Mouse (Mus musculus): ENCODE results near the gene Slc35g1. TPM values are rescaled to one million over a fixed set of nuclear protein-coding genes. Genes with fewer than 3 reads are reported as not detected.

Gene Slc35g1
- polyA plus RNA-seq, 1 experiment, result 0.02 TPM

DNA sequence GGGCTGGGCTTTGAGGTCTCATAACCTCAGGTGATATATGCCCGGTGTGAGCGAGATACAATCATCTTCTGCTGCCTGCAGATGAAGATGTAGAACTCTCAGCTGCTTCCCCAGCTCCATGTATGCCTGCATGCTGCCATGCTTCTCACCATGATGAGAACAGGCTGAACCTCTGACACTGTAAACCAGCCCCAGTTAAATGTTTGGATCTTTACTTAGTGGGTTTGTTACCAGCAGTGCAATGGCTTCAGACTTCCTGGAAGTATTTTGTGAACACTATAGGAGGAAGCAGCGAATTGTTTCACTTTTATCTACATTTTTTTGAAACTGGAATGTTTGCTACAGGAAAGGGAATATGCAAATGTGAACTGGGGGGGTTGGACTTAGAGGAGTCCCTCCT lies 36.2 kb downstream of the Slc35g1 start:
- Histone ChIP-seq H3ac (ENCODE audit: control insufficient read depth, insufficient read length) (no peak overlapping the region), H3K79me2 (ENCODE audit: control insufficient read depth, insufficient read depth) (no peaks in the 10 kb centered on the region), H3K27me3 (ENCODE audit: control insufficient read depth, insufficient read depth, insufficient read length) (no peaks in the 10 kb centered on the region), H3K36me3 (ENCODE audit: control insufficient read depth, insufficient read depth) (no peaks in the 10 kb centered on the region), H3K4me2 (ENCODE audit: low read depth) (no peak overlapping the region), H3K4me3 (no peak overlapping the region)
- TF ChIP-seq REST (IDR thresholded peaks at IDR 0.05; ENCODE audit: insufficient read depth, insufficient read length), result no peak
- no peak for TF ChIP-seq POLR2A (IDR thresholded peaks at IDR 0.05; ENCODE audit: insufficient read length, low read depth)
- TF ChIP-seq TCF12 (IDR thresholded peaks at IDR 0.05; ENCODE audit: insufficient read depth, poor library complexity, severe bottlenecking), result no peak
- no peak for TF ChIP-seq POLR2AphosphoS2 (IDR thresholded peaks at IDR 0.05; ENCODE audit: insufficient read length, low read depth)
- TF ChIP-seq MAX (IDR thresholded peaks at IDR 0.05; ENCODE audit: low read depth), result no peak
- no peak for TF ChIP-seq MYOD1 (IDR thresholded peaks at IDR 0.05; ENCODE audit: control insufficient read depth in 1 of 3, insufficient read length in 2 of 3, low read depth in 2 of 3)
- no peak for TF ChIP-seq MYOG (IDR thresholded peaks at IDR 0.05; ENCODE audit: control insufficient read depth in 1 of 3, insufficient read depth in 1 of 3, insufficient read length in 2 of 3, low read depth in 2 of 3)
- no peak for TF ChIP-seq CEBPB (IDR thresholded peaks at IDR 0.05; ENCODE audit: insufficient read depth, poor library complexity, severe bottlenecking)

DNA sequence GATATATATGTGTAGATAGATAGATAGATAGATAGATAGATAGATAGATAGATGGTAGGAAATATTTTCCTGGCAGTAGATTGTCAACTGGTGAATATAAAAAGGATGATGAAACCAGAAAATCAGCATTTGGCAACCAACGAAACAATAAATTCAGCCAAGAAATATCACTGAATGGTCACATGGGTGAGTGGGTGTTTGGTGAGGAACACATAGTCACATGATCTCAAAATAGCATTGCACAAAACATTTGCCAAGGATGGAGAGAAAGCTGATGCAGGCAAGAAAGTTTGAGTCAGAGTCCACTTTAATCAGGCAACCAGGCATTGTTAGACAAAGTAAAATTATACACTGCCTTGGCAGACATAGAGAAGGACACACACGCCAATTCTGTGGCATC lies 37.6 kb downstream of the Slc35g1 start:
- no peaks in the 10 kb centered on the region for H3K27me3 ChIP-seq (ENCODE audit: control insufficient read depth, insufficient read depth, insufficient read length)
- no peak overlapping the region for H3K4me2 ChIP-seq (ENCODE audit: low read depth)
- no peak overlapping the region for H3ac ChIP-seq (ENCODE audit: control insufficient read depth, insufficient read length)
- H3K4me3 ChIP-seq, result no peak overlapping the region
- H3K36me3 ChIP-seq (ENCODE audit: control insufficient read depth, insufficient read depth), result no peaks in the 10 kb centered on the region
- TF ChIP-seq TCF3 (IDR thresholded peaks at IDR 0.05; ENCODE audit: insufficient read length, low read depth), result no peak
- no peak for TF ChIP-seq POLR2A (IDR thresholded peaks at IDR 0.05; ENCODE audit: insufficient read length, low read depth)
- TF ChIP-seq USF1 (IDR thresholded peaks at IDR 0.05; ENCODE audit: low read depth), result peak; percentile 76
- TF ChIP-seq SRF (IDR thresholded peaks at IDR 0.05; ENCODE audit: control insufficient read depth, insufficient read length, low read depth), result no peak
- TF ChIP-seq MYOG (IDR thresholded peaks at IDR 0.05; ENCODE audit: control insufficient read depth in 1 of 3, insufficient read depth in 1 of 3, insufficient read length in 2 of 3, low read depth in 2 of 3), result no peak
- TF ChIP-seq POLR2AphosphoS2 (IDR thresholded peaks at IDR 0.05; ENCODE audit: insufficient read length, low read depth), result no peak
- TF ChIP-seq MYOD1 (IDR thresholded peaks at IDR 0.05; ENCODE audit: control insufficient read depth in 1 of 3, insufficient read length in 2 of 3, low read depth in 2 of 3), result no peak
- no peak for TF ChIP-seq TCF12 (IDR thresholded peaks at IDR 0.05; ENCODE audit: insufficient read depth, poor library complexity, severe bottlenecking)
- H3K79me2 ChIP-seq (ENCODE audit: control insufficient read depth, insufficient read depth), result no peaks in the 10 kb centered on the region

DNA sequence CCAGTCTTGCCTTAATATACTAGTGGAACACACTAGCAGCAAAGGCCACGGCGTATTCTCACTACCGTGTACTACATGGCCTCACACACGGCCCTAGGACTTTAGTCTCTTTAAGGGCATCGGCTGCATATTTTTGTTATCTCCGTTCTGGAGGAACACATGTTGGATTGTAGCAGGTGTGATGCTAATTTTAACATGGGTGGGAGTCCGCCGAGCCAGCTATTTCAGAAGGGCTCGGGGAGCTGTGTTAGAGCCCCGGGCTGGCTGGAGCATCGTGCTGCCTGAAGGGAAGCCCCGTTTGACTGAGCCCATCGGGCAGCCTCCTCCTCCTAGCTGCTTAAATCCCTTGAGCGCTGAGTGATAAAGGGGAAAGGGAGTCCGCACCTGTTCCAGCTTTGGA lies 39.4 kb downstream of the Slc35g1 start:
- Histone ChIP-seq H3K4me3 (no peak overlapping the region), H3K4me2 (ENCODE audit: low read depth) (no peak overlapping the region)

DNA sequence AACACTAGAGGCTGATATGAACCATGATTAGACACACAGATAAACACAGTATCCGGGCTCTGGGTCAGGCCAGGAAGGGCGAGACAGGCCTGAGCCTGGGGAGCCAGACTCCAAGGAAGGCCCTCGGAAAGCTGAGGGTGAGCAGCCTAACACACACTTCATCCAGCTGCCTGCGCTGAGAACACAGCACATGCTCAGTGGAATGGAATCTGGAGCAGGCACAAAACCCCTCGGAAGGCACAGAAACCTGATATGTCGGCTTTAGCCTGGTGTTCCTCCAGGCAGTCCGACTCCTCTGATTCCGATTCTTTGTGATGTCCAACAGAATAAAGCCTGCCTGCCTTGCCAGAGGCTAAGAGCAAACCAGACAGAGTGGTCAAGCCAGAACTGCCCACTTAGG lies 46.1 kb downstream of the Slc35g1 start:
- Histone ChIP-seq H3K4me3 (no peak overlapping the region), H3K79me2 (ENCODE audit: control insufficient read depth, insufficient read depth) (no peaks in the 10 kb centered on the region), H3ac (ENCODE audit: control insufficient read depth, insufficient read length) (no peak overlapping the region), H3K27me3 (ENCODE audit: control insufficient read depth, insufficient read depth, insufficient read length) (no peaks in the 10 kb centered on the region), H3K36me3 (ENCODE audit: control insufficient read depth, insufficient read depth) (no peaks in the 10 kb centered on the region), H3K4me2 (ENCODE audit: low read depth) (no peak overlapping the region)
- no peak for TF ChIP-seq REST (IDR thresholded peaks at IDR 0.05; ENCODE audit: insufficient read depth, insufficient read length)

More for the DNA sequence above, 39.4 kb downstream of the Slc35g1 start:
- Histone ChIP-seq H3ac (ENCODE audit: control insufficient read depth, insufficient read length) (no peak overlapping the region), H3K27me3 (ENCODE audit: control insufficient read depth, insufficient read depth, insufficient read length) (no peaks in the 10 kb centered on the region), H3K36me3 (ENCODE audit: control insufficient read depth, insufficient read depth) (no peaks in the 10 kb centered on the region), H3K79me2 (ENCODE audit: control insufficient read depth, insufficient read depth) (no peaks in the 10 kb centered on the region)
- TF ChIP-seq MAX (IDR thresholded peaks at IDR 0.05; ENCODE audit: low read depth) (no peak), MYOD1 (IDR thresholded peaks at IDR 0.05; ENCODE audit: control insufficient read depth in 1 of 3, insufficient read length in 2 of 3, low read depth in 2 of 3) (peak in 1 of 3 experiments; percentile 15), POLR2A (IDR thresholded peaks at IDR 0.05; ENCODE audit: insufficient read length, low read depth) (no peak)

DNA sequence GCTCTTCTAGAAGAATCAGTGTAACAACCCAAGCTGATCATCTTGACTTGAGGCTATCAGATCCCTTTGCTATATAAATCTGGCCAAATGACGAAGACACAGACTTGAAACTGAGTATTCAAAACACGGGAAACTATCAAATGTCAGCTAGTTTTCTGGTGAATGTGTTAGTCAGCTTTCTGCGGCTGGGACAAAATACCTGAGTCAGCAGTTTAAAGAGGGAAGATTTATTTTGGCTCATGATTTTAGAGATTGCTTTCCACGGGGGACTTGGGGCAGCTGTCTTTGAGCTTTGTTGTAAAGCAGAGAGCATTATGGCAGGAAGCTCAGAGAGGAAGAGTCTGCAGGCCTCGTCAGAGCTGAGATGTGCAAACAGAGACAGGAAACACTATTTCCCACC lies 50.0 kb downstream of the Slc35g1 start:
- Histone ChIP-seq H3K4me2 (ENCODE audit: low read depth) (no peak overlapping the region), H3K27me3 (ENCODE audit: control insufficient read depth, insufficient read depth, insufficient read length) (no peaks in the 10 kb centered on the region), H3K79me2 (ENCODE audit: control insufficient read depth, insufficient read depth) (no peaks in the 10 kb centered on the region), H3K36me3 (ENCODE audit: control insufficient read depth, insufficient read depth) (no peaks in the 10 kb centered on the region), H3K4me3 (no peak overlapping the region), H3ac (ENCODE audit: control insufficient read depth, insufficient read length) (no peak overlapping the region)
- no peak for TF ChIP-seq USF1 (IDR thresholded peaks at IDR 0.05; ENCODE audit: low read depth)
- no peak for TF ChIP-seq MAX (IDR thresholded peaks at IDR 0.05; ENCODE audit: low read depth)
- TF ChIP-seq TCF3 (IDR thresholded peaks at IDR 0.05; ENCODE audit: insufficient read length, low read depth), result no peak
- TF ChIP-seq REST (IDR thresholded peaks at IDR 0.05; ENCODE audit: insufficient read depth, insufficient read length), result no peak
- no peak for TF ChIP-seq SRF (IDR thresholded peaks at IDR 0.05; ENCODE audit: control insufficient read depth, insufficient read length, low read depth)
- TF ChIP-seq MYOD1 (IDR thresholded peaks at IDR 0.05; ENCODE audit: control insufficient read depth in 1 of 3, insufficient read length in 2 of 3, low read depth in 2 of 3), result no peak
- no peak for TF ChIP-seq TCF12 (IDR thresholded peaks at IDR 0.05; ENCODE audit: insufficient read depth, poor library complexity, severe bottlenecking)
- TF ChIP-seq POLR2A (IDR thresholded peaks at IDR 0.05; ENCODE audit: insufficient read length, low read depth), result no peak
- TF ChIP-seq POLR2AphosphoS2 (IDR thresholded peaks at IDR 0.05; ENCODE audit: insufficient read length, low read depth), result no peak
- TF ChIP-seq CEBPB (IDR thresholded peaks at IDR 0.05; ENCODE audit: insufficient read depth, poor library complexity, severe bottlenecking), result no peak
- no peak for TF ChIP-seq E2F4 (IDR thresholded peaks at IDR 0.05; ENCODE audit: insufficient read depth)
- no peak for TF ChIP-seq MYOG (IDR thresholded peaks at IDR 0.05; ENCODE audit: control insufficient read depth in 1 of 3, insufficient read depth in 1 of 3, insufficient read length in 2 of 3, low read depth in 2 of 3)

Other genes starting within 250 kb of the Slc35g1 start
- gene Fra10ac1, start 171.8 kb upstream of the Slc35g1 start, polyA plus RNA-seq (2012; fragmentation: generic; extraction: Trizol), result 6.5 TPM
- not detected for gene Lgi1, start 131.4 kb upstream of the Slc35g1 start, polyA plus RNA-seq (2012; fragmentation: generic; extraction: Trizol)
- gene Plce1, start 85.1 kb downstream of the Slc35g1 start, polyA plus RNA-seq (2012; fragmentation: generic; extraction: Trizol), result 0.01 TPM